Mouse (Mus musculus) embryonic fibroblast, embryonic 13.5 days (primary cell): ENCODE results near the gene C1qc.

Source experiments
- CTCF ChIP-seq: IDR thresholded peaks from 2 replicates; pipeline ENCODE4 v1.5.1; 2011; ENCODE audit warnings: mild to moderate bottlenecking, control low read depth, low read length, moderate library complexity, borderline replicate concordance; ENCODE audit not compliant: insufficient read depth
- POLR2A ChIP-seq: IDR thresholded peaks from 2 replicates; pipeline ENCODE4 v1.6.1; 2011; ENCODE audit warnings: low read depth, mild to moderate bottlenecking, control low read depth, low read length, moderate library complexity

DNA sequence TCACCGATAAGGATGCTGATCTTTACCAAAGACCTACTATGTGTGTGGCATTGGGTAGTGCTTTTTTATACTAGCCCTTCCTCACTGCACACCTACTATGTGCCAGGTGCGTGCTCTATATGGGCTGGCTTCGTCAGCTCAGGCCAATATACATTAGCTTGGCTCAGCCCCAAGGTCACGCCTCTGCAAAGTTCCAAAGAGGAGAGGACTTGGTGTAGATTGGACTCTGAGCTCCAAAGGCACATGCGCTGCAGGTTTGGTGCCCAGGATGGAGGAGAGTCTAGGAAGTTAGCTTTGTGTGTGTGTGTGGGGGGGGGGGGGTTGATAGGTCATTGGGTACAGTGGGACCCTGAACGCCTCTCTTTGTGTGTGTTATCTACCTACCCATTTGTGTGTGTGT is 24.5 kb downstream of the C1qc start:
- TF ChIP-seq POLR2A (no peak), CTCF (no peak)
